Mouse (Mus musculus) ES-Bruce4 (cell line): ENCODE measurements around the gene Narfl. TPM values are rescaled to one million over a fixed set of nuclear protein-coding genes. Genes with fewer than 3 reads are reported as not detected.
"Not testable (repeated sequence)": the region's sequence is repeated elsewhere in the genome, so short reads cannot be mapped to it uniquely, and the experiment has no call there.

ENCODE experiments used
- H3K27ac ChIP-seq: 2 replicates; pipeline ENCODE4 v1.5.1; 2012; ENCODE audit warnings: low read length, inconsistent platforms; ENCODE audit not compliant: insufficient read depth
- H3K27me3 ChIP-seq: 2 replicates; pipeline ENCODE4 v1.6.1; 2012; ENCODE audit warnings: mild to moderate bottlenecking, low read length, inconsistent platforms; ENCODE audit not compliant: control insufficient read depth, poor library complexity, insufficient read depth, severe bottlenecking
- H3K36me3 ChIP-seq: 2 replicates; pipeline ENCODE4 v1.6.1; 2012; ENCODE audit warnings: inconsistent platforms, mild to moderate bottlenecking, low read length, moderate library complexity; ENCODE audit not compliant: control insufficient read depth, poor library complexity, insufficient read depth, severe bottlenecking
- H3K4me1 ChIP-seq: one replicate; pipeline ENCODE4 v1.8.1; 2011; ENCODE audit warnings: low read length; ENCODE audit not compliant: control insufficient read depth, insufficient read depth
- H3K4me3 ChIP-seq: 2 replicates; pipeline ENCODE4 v1.5.1; 2011; ENCODE audit warnings: low read depth, mild to moderate bottlenecking, low read length
- H3K9ac ChIP-seq: 2 replicates; pipeline ENCODE4 v1.6.1; 2012; ENCODE audit warnings: low read depth, mild to moderate bottlenecking, inconsistent platforms; ENCODE audit not compliant: poor library complexity, severe bottlenecking
- H3K9me3 ChIP-seq: replicated peaks from 2 replicates; pipeline ENCODE4 v1.6.1; 2012; ENCODE audit warnings: mild to moderate bottlenecking, low read length, inconsistent platforms; ENCODE audit not compliant: control insufficient read depth, poor library complexity, insufficient read depth, severe bottlenecking
- CTCF ChIP-seq: IDR thresholded peaks from one replicate; pipeline ENCODE4 v1.8.1; 2011; ENCODE audit warnings: low read depth, low read length
- EP300 ChIP-seq: IDR thresholded peaks from 2 replicates; pipeline ENCODE4 v1.6.1; 2011; ENCODE audit warnings: low read depth, low read length; ENCODE audit not compliant: insufficient read depth
- POLR2A ChIP-seq: IDR thresholded peaks from one replicate; pipeline ENCODE4 v1.8.1; 2011; ENCODE audit warnings: low read length; ENCODE audit not compliant: insufficient read depth
- polyA plus RNA-seq: library from polyadenylated mRNA; stranded (reverse); fragments of >200 nt; gene quantifications from 2 replicates; pipeline ENCODE4 v1.2.4, GENCODE M21; 2011; ENCODE audit warnings: low read depth; ENCODE audit not compliant: missing spikeins, insufficient read depth, insufficient read length

The Narfl gene
- polyA plus RNA-seq, 1 experiment, result 21.3 TPM

GRCm38 (mm10) chr17:25735246-25735645 lies 38.3 kb upstream of the Narfl start:
- no peak overlapping the region for H3K4me3 ChIP-seq
- no peaks in the 10 kb centered on the region for H3K9me3 ChIP-seq
- no peak overlapping the region for H3K9ac ChIP-seq
- H3K4me1 ChIP-seq, result no peaks in the 10 kb centered on the region
- TF ChIP-seq EP300 (no peak), POLR2A (no peak), CTCF (no peak)
- no peaks in the 10 kb centered on the region for H3K27me3 ChIP-seq
- H3K27ac ChIP-seq, result no peak overlapping the region
- H3K36me3 ChIP-seq, result no peaks in the 10 kb centered on the region

- Histone ChIP-seq H3K36me3 (no peaks in the 10 kb centered on the region), H3K9me3 (no peaks in the 10 kb centered on the region), H3K27me3 (no peaks in the 10 kb centered on the region), H3K4me3 (no peak within 1 kb of the TSS), H3K4me1 (no peaks in the 10 kb centered on the region), H3K9ac (no peak within 1 kb of the TSS), H3K27ac (no peak within 1 kb of the TSS)
- TF ChIP-seq CTCF (no peak), EP300 (no peak), POLR2A (no peak)
Observed at GRCm38 (mm10) chr17:25735745-25736144, 37.8 kb upstream of the Narfl start, which contains the start of gene Mslnl. TSS of gene Mslnl (plus strand) at chr17:25736042.

- H3K4me3 ChIP-seq, result no peak overlapping the region
- H3K27ac ChIP-seq, result no peak overlapping the region
- H3K9me3 ChIP-seq, result no peaks in the 10 kb centered on the region
- no peak for TF ChIP-seq CTCF
- TF ChIP-seq POLR2A, result no peak
- TF ChIP-seq EP300, result no peak
- H3K4me1 ChIP-seq, result no peaks in the 10 kb centered on the region
- H3K27me3 ChIP-seq, result no peaks in the 10 kb centered on the region
- H3K36me3 ChIP-seq, result no peaks in the 10 kb centered on the region
- no peak overlapping the region for H3K9ac ChIP-seq
Observed at GRCm38 (mm10) chr17:25738861-25739260, 34.7 kb upstream of the Narfl start.

- not testable (repeated sequence) for H3K36me3 ChIP-seq, H3K4me1 ChIP-seq, H3K27me3 ChIP-seq, H3K4me3 ChIP-seq, H3K9me3 ChIP-seq, H3K27ac ChIP-seq, H3K9ac ChIP-seq
Observed at GRCm38 (mm10) chr17:25741471-25741870, 32.1 kb upstream of the Narfl start.

- TF ChIP-seq POLR2A (no peak), CTCF (no peak), EP300 (no peak)
Observed at GRCm38 (mm10) chr17:25743831-25744230, 29.7 kb upstream of the Narfl start.

GRCm38 (mm10) chr17:25744311-25744710 lies 29.3 kb upstream of the Narfl start:
- Histone ChIP-seq H3K27ac (no peak overlapping the region), H3K36me3 (no peaks in the 10 kb centered on the region), H3K4me1 (no peaks in the 10 kb centered on the region), H3K9ac (no peak overlapping the region), H3K27me3 (no peaks in the 10 kb centered on the region), H3K9me3 (no peaks in the 10 kb centered on the region), H3K4me3 (no peak overlapping the region)
- TF ChIP-seq POLR2A, result no peak
- no peak for TF ChIP-seq CTCF
- TF ChIP-seq EP300, result no peak

More at GRCm38 (mm10) chr17:25743831-25744230, 29.7 kb upstream of the Narfl start:
- H3K4me1 ChIP-seq, result no peaks in the 10 kb centered on the region
- H3K9me3 ChIP-seq, result no peaks in the 10 kb centered on the region
- H3K36me3 ChIP-seq, result no peaks in the 10 kb centered on the region
- no peaks in the 10 kb centered on the region for H3K27me3 ChIP-seq
- no peak overlapping the region for H3K9ac ChIP-seq
- no peak overlapping the region for H3K27ac ChIP-seq
- H3K4me3 ChIP-seq, result no peak overlapping the region

GRCm38 (mm10) chr17:25748238-25748637 lies 25.3 kb upstream of the Narfl start:
- H3K4me1 ChIP-seq, result no peaks in the 10 kb centered on the region
- H3K27me3 ChIP-seq, result no peaks in the 10 kb centered on the region
- H3K4me3 ChIP-seq, result no peak overlapping the region
- no peak overlapping the region for H3K9ac ChIP-seq
- TF ChIP-seq CTCF (no peak), EP300 (no peak), POLR2A (no peak)
- H3K9me3 ChIP-seq, result no peaks in the 10 kb centered on the region
- no peak overlapping the region for H3K27ac ChIP-seq
- no peaks in the 10 kb centered on the region for H3K36me3 ChIP-seq
